Mouse (Mus musculus): ENCODE measurements around the gene Olfr1211. TPM values are rescaled to one million over a fixed set of nuclear protein-coding genes. Genes with fewer than 3 reads are reported as not detected.

Gene Olfr1211
- total RNA-seq (2015; ENCODE audit: low replicate concordance): not detected in 2 replicates
- not detected in 2 replicates for total RNA-seq (2017; ENCODE audit: low replicate concordance)

GRCm38 (mm10) chr2:88938011-88938410, at the start of gene Olfr1211:
Gene Olfr1211, minus strand, starts transcription at chr2:88938111.
- no peak for ATAC-seq (replicated peaks; ENCODE audit: low FRiP score, poor library complexity, severe bottlenecking)

GRCm38 (mm10) chr2:88980181-88980580, 42.3 kb upstream of the Olfr1211 start, which contains the start of gene Gm13762:
Gene Gm13762, minus strand, starts transcription at chr2:88980281.
- ATAC-seq (replicated peaks; ENCODE audit: low FRiP score, poor library complexity, severe bottlenecking): no peak

- ATAC-seq (replicated peaks; ENCODE audit: low FRiP score, poor library complexity, severe bottlenecking): no peak
These were observed 15.8 kb upstream of the Olfr1211 start, which contains the start of gene Olfr1212 for GRCm38 (mm10) chr2:88953669-88954068. Gene Olfr1212, plus strand, starts transcription at chr2:88953969.

GRCm38 (mm10) chr2:88915057-88915456, 22.9 kb downstream of the Olfr1211 start, which contains the start of gene Olfr1209:
Gene Olfr1209, minus strand, starts transcription at chr2:88915157.
- ATAC-seq (replicated peaks; ENCODE audit: low FRiP score, poor library complexity, severe bottlenecking): no peak

- no peak for ATAC-seq (replicated peaks; ENCODE audit: low FRiP score, poor library complexity, severe bottlenecking)
These were observed 35.7 kb downstream of the Olfr1211 start, which contains the start of gene Olfr1208 for GRCm38 (mm10) chr2:88902211-88902610. Gene Olfr1208, minus strand, starts transcription at chr2:88902311.

Other genes with a start within 250 kb of the Olfr1211 start
- gene Olfr1195, start 248.9 kb downstream of the Olfr1211 start, total RNA-seq (2015; ENCODE audit: low replicate concordance): not detected in 2 replicates
- not detected in 2 replicates for gene Olfr1195, start 248.9 kb downstream of the Olfr1211 start, total RNA-seq (2017; ENCODE audit: low replicate concordance)
- not detected in 2 replicates for gene Olfr1196, start 233.5 kb downstream of the Olfr1211 start, total RNA-seq (2015; ENCODE audit: low replicate concordance)
- gene Olfr1196, start 233.5 kb downstream of the Olfr1211 start, total RNA-seq (2017; ENCODE audit: low replicate concordance): not detected in 2 replicates
- gene Olfr1197, start 205.7 kb downstream of the Olfr1211 start, total RNA-seq (2015; ENCODE audit: low replicate concordance): not detected in 2 replicates
- not detected in 2 replicates for gene Olfr1197, start 205.7 kb downstream of the Olfr1211 start, total RNA-seq (2017; ENCODE audit: low replicate concordance)
- gene Olfr1198, start 186.7 kb downstream of the Olfr1211 start, total RNA-seq (2015; ENCODE audit: low replicate concordance): not detected in 2 replicates
- gene Olfr1198, start 186.7 kb downstream of the Olfr1211 start, total RNA-seq (2017; ENCODE audit: low replicate concordance): not detected in 2 replicates
- not detected in 2 replicates for gene Olfr1199, start 177.6 kb downstream of the Olfr1211 start, total RNA-seq (2015; ENCODE audit: low replicate concordance)
- gene Olfr1199, start 177.6 kb downstream of the Olfr1211 start, total RNA-seq (2017; ENCODE audit: low replicate concordance): not detected in 2 replicates
- not detected in 2 replicates for gene Olfr1200, start 167.6 kb downstream of the Olfr1211 start, total RNA-seq (2015; ENCODE audit: low replicate concordance)
- not detected in 2 replicates for gene Olfr1200, start 167.6 kb downstream of the Olfr1211 start, total RNA-seq (2017; ENCODE audit: low replicate concordance)
- gene Olfr1201, start 145.1 kb downstream of the Olfr1211 start, total RNA-seq (2015; ENCODE audit: low replicate concordance): not detected in 2 replicates
- gene Olfr1201, start 145.1 kb downstream of the Olfr1211 start, total RNA-seq (2017; ENCODE audit: low replicate concordance): not detected in 2 replicates
- gene Olfr1202, start 123.6 kb downstream of the Olfr1211 start, total RNA-seq (2015; ENCODE audit: low replicate concordance): not detected in 2 replicates
- gene Olfr1202, start 123.6 kb downstream of the Olfr1211 start, total RNA-seq (2017; ENCODE audit: low replicate concordance): not detected in 2 replicates
- not detected in 2 replicates for gene Olfr1205, start 108.4 kb downstream of the Olfr1211 start, total RNA-seq (2015; ENCODE audit: low replicate concordance)
- gene Olfr1205, start 108.4 kb downstream of the Olfr1211 start, total RNA-seq (2017; ENCODE audit: low replicate concordance): 0.28 TPM in 1 of 2 replicates, not detected in the other
- 14.6 TPM in 1 of 2 replicates, not detected in the other for gene Olfr1204, start 88.8 kb downstream of the Olfr1211 start, total RNA-seq (2015; ENCODE audit: low replicate concordance)
- gene Olfr1204, start 88.8 kb downstream of the Olfr1211 start, total RNA-seq (2017; ENCODE audit: low replicate concordance): not detected in 2 replicates
- gene Olfr1206, start 74.9 kb downstream of the Olfr1211 start, total RNA-seq (2015; ENCODE audit: low replicate concordance): not detected in 2 replicates
- gene Olfr1206, start 74.9 kb downstream of the Olfr1211 start, total RNA-seq (2017; ENCODE audit: low replicate concordance): not detected in 2 replicates
- not detected in 2 replicates for gene Olfr1208, start 35.8 kb downstream of the Olfr1211 start, total RNA-seq (2015; ENCODE audit: low replicate concordance)
- gene Olfr1208, start 35.8 kb downstream of the Olfr1211 start, total RNA-seq (2017; ENCODE audit: low replicate concordance): not detected in 2 replicates
- not detected in 2 replicates for gene Olfr1209, start 23.0 kb downstream of the Olfr1211 start, total RNA-seq (2015; ENCODE audit: low replicate concordance)
- not detected in 2 replicates for gene Olfr1209, start 23.0 kb downstream of the Olfr1211 start, total RNA-seq (2017; ENCODE audit: low replicate concordance)
- not detected in 2 replicates for gene Olfr1212, start 15.9 kb upstream of the Olfr1211 start, total RNA-seq (2015; ENCODE audit: low replicate concordance)
- gene Olfr1212, start 15.9 kb upstream of the Olfr1211 start, total RNA-seq (2017; ENCODE audit: low replicate concordance): 0.43 TPM in 1 of 2 replicates, not detected in the other
- not detected in 2 replicates for gene Gm13762, start 42.2 kb upstream of the Olfr1211 start, total RNA-seq (2015; ENCODE audit: low replicate concordance)
- not detected in 2 replicates for gene Gm13762, start 42.2 kb upstream of the Olfr1211 start, total RNA-seq (2017; ENCODE audit: low replicate concordance)
- not detected in 2 replicates for gene Olfr1214, start 54.5 kb upstream of the Olfr1211 start, total RNA-seq (2015; ENCODE audit: low replicate concordance)
- not detected in 2 replicates for gene Olfr1214, start 54.5 kb upstream of the Olfr1211 start, total RNA-seq (2017; ENCODE audit: low replicate concordance)
- gene Olfr1215, start 68.9 kb upstream of the Olfr1211 start, total RNA-seq (2015; ENCODE audit: low replicate concordance): not detected in 2 replicates
- not detected in 2 replicates for gene Olfr1215, start 68.9 kb upstream of the Olfr1211 start, total RNA-seq (2017; ENCODE audit: low replicate concordance)
- gene Olfr1216, start 80.2 kb upstream of the Olfr1211 start, total RNA-seq (2015; ENCODE audit: low replicate concordance): not detected in 2 replicates
- not detected in 2 replicates for gene Olfr1216, start 80.2 kb upstream of the Olfr1211 start, total RNA-seq (2017; ENCODE audit: low replicate concordance)
- gene Olfr1217, start 94.0 kb upstream of the Olfr1211 start, total RNA-seq (2015; ENCODE audit: low replicate concordance): not detected in 2 replicates
- gene Olfr1217, start 94.0 kb upstream of the Olfr1211 start, total RNA-seq (2017; ENCODE audit: low replicate concordance): not detected in 2 replicates
- gene Olfr1218, start 123.1 kb upstream of the Olfr1211 start, total RNA-seq (2015; ENCODE audit: low replicate concordance): not detected in 2 replicates
- gene Olfr1218, start 123.1 kb upstream of the Olfr1211 start, total RNA-seq (2017; ENCODE audit: low replicate concordance): 0.14 TPM in 1 of 2 replicates, not detected in the other
- gene Olfr1219, start 145.4 kb upstream of the Olfr1211 start, total RNA-seq (2015; ENCODE audit: low replicate concordance): not detected in 2 replicates
- 0.09 TPM in 1 of 2 replicates, not detected in the other for gene Olfr1219, start 145.4 kb upstream of the Olfr1211 start, total RNA-seq (2017; ENCODE audit: low replicate concordance)
- not detected in 2 replicates for gene Olfr1220, start 168.7 kb upstream of the Olfr1211 start, total RNA-seq (2015; ENCODE audit: low replicate concordance)
- not detected in 2 replicates for gene Olfr1220, start 168.7 kb upstream of the Olfr1211 start, total RNA-seq (2017; ENCODE audit: low replicate concordance)
- not detected in 2 replicates for gene Olfr1221, start 179.2 kb upstream of the Olfr1211 start, total RNA-seq (2015; ENCODE audit: low replicate concordance)
- gene Olfr1221, start 179.2 kb upstream of the Olfr1211 start, total RNA-seq (2017; ENCODE audit: low replicate concordance): not detected in 2 replicates
- gene Olfr1222, start 194.9 kb upstream of the Olfr1211 start, total RNA-seq (2015; ENCODE audit: low replicate concordance): 0.21 TPM in 1 of 2 replicates, not detected in the other
- gene Olfr1222, start 194.9 kb upstream of the Olfr1211 start, total RNA-seq (2017; ENCODE audit: low replicate concordance): not detected in 2 replicates
- gene Olfr1223, start 213.4 kb upstream of the Olfr1211 start, total RNA-seq (2015; ENCODE audit: low replicate concordance): not detected in 2 replicates
- not detected in 2 replicates for gene Olfr1223, start 213.4 kb upstream of the Olfr1211 start, total RNA-seq (2017; ENCODE audit: low replicate concordance)
- not detected in 2 replicates for gene Olfr1224-ps1, start 226.0 kb upstream of the Olfr1211 start, total RNA-seq (2015; ENCODE audit: low replicate concordance)
- not detected in 2 replicates for gene Olfr1224-ps1, start 226.0 kb upstream of the Olfr1211 start, total RNA-seq (2017; ENCODE audit: low replicate concordance)
- gene Olfr1225, start 236.6 kb upstream of the Olfr1211 start, total RNA-seq (2015; ENCODE audit: low replicate concordance): not detected in 2 replicates
- not detected in 2 replicates for gene Olfr1225, start 236.6 kb upstream of the Olfr1211 start, total RNA-seq (2017; ENCODE audit: low replicate concordance)